Mouse (Mus musculus): ENCODE measurements around the gene Fgd5. TPM values are rescaled to one million over a fixed set of nuclear protein-coding genes. Genes with fewer than 3 reads are reported as not detected.

Gene Fgd5
- polyA plus RNA-seq, 1 experiment = 3.7 TPM

GRCm38 (mm10) chr6:92030646-92031045 is 52.0 kb downstream of the Fgd5 start:
- WGBS = 77% methylated on average over 8 of the region's 8 CpGs
- no peak overlapping the region for H3K27ac ChIP-seq (ENCODE audit: control insufficient read depth, insufficient read depth, low read depth, low read length, poor library complexity)
- no peak overlapping the region for H3K4me3 ChIP-seq (replicated peaks; ENCODE audit: control insufficient read depth, low read depth, low read length)
- H3K4me1 ChIP-seq (ENCODE audit: control insufficient read depth, insufficient read depth, low read length) = no peaks in the 10 kb centered on the region
- TF ChIP-seq POLR2A (IDR thresholded peaks at IDR 0.05; ENCODE audit: borderline replicate concordance, control insufficient read depth, low read depth, low read length) (no peak), CTCF (IDR thresholded peaks at IDR 0.05; ENCODE audit: control insufficient read depth, insufficient read depth, low read length) (no peak)

GRCm38 (mm10) chr6:92034713-92035112 is 56.0 kb downstream of the Fgd5 start:
- Histone ChIP-seq H3K27ac (ENCODE audit: control insufficient read depth, insufficient read depth, low read depth, low read length, poor library complexity) (no peak overlapping the region), H3K4me1 (ENCODE audit: control insufficient read depth, insufficient read depth, low read length) (no peaks in the 10 kb centered on the region)
- WGBS = 73% methylated on average over 6 of the region's 6 CpGs

GRCm38 (mm10) chr6:92036372-92036771 is 57.7 kb downstream of the Fgd5 start:
- 76% methylated on average over 5 of the region's 5 CpGs for WGBS
- no peaks in the 10 kb centered on the region for H3K4me1 ChIP-seq (ENCODE audit: control insufficient read depth, insufficient read depth, low read length)
- no peak overlapping the region for H3K4me3 ChIP-seq (replicated peaks; ENCODE audit: control insufficient read depth, low read depth, low read length)
- TF ChIP-seq POLR2A (IDR thresholded peaks at IDR 0.05; ENCODE audit: borderline replicate concordance, control insufficient read depth, low read depth, low read length) = no peak
- no peak for TF ChIP-seq CTCF (IDR thresholded peaks at IDR 0.05; ENCODE audit: control insufficient read depth, insufficient read depth, low read length)
- H3K27ac ChIP-seq (ENCODE audit: control insufficient read depth, insufficient read depth, low read depth, low read length, poor library complexity) = no peak overlapping the region

More at GRCm38 (mm10) chr6:92034713-92035112, 56.0 kb downstream of the Fgd5 start:
- TF ChIP-seq CTCF (IDR thresholded peaks at IDR 0.05; ENCODE audit: control insufficient read depth, insufficient read depth, low read length) = no peak
- no peak for TF ChIP-seq POLR2A (IDR thresholded peaks at IDR 0.05; ENCODE audit: borderline replicate concordance, control insufficient read depth, low read depth, low read length)
- no peak overlapping the region for H3K4me3 ChIP-seq (replicated peaks; ENCODE audit: control insufficient read depth, low read depth, low read length)

- 67% methylated on average over 3 of the region's 3 CpGs for WGBS
- TF ChIP-seq POLR2A (IDR thresholded peaks at IDR 0.05; ENCODE audit: borderline replicate concordance, control insufficient read depth, low read depth, low read length) = no peak
- TF ChIP-seq CTCF (IDR thresholded peaks at IDR 0.05; ENCODE audit: control insufficient read depth, insufficient read depth, low read length) = no peak
- Histone ChIP-seq H3K27ac (ENCODE audit: control insufficient read depth, insufficient read depth, low read depth, low read length, poor library complexity) (no peak overlapping the region), H3K4me1 (ENCODE audit: control insufficient read depth, insufficient read depth, low read length) (no peaks in the 10 kb centered on the region), H3K4me3 (replicated peaks; ENCODE audit: control insufficient read depth, low read depth, low read length) (no peak overlapping the region)
These were observed 59.5 kb downstream of the Fgd5 start for GRCm38 (mm10) chr6:92038158-92038557.

GRCm38 (mm10) chr6:92041271-92041670 is 62.6 kb downstream of the Fgd5 start:
- H3K4me1 ChIP-seq (ENCODE audit: control insufficient read depth, insufficient read depth, low read length) = no peaks in the 10 kb centered on the region
- WGBS = 72% methylated on average over 5 of the region's 5 CpGs
- no peak for TF ChIP-seq POLR2A (IDR thresholded peaks at IDR 0.05; ENCODE audit: borderline replicate concordance, control insufficient read depth, low read depth, low read length)
- TF ChIP-seq CTCF (IDR thresholded peaks at IDR 0.05; ENCODE audit: control insufficient read depth, insufficient read depth, low read length) = no peak
- no peak overlapping the region for H3K27ac ChIP-seq (ENCODE audit: control insufficient read depth, insufficient read depth, low read depth, low read length, poor library complexity)
- no peak overlapping the region for H3K4me3 ChIP-seq (replicated peaks; ENCODE audit: control insufficient read depth, low read depth, low read length)

GRCm38 (mm10) chr6:92042055-92042454 is 63.4 kb downstream of the Fgd5 start:
- TF ChIP-seq CTCF (IDR thresholded peaks at IDR 0.05; ENCODE audit: control insufficient read depth, insufficient read depth, low read length) (no peak), POLR2A (IDR thresholded peaks at IDR 0.05; ENCODE audit: borderline replicate concordance, control insufficient read depth, low read depth, low read length) (no peak)
- Histone ChIP-seq H3K27ac (ENCODE audit: control insufficient read depth, insufficient read depth, low read depth, low read length, poor library complexity) (no peak overlapping the region), H3K4me1 (ENCODE audit: control insufficient read depth, insufficient read depth, low read length) (no peaks in the 10 kb centered on the region), H3K4me3 (replicated peaks; ENCODE audit: control insufficient read depth, low read depth, low read length) (no peak overlapping the region)
- 61% methylated on average over 4 of the region's 4 CpGs for WGBS

- Histone ChIP-seq H3K27ac (ENCODE audit: control insufficient read depth, insufficient read depth, low read depth, low read length, poor library complexity) (no peak overlapping the region), H3K4me3 (replicated peaks; ENCODE audit: control insufficient read depth, low read depth, low read length) (no peak overlapping the region), H3K4me1 (ENCODE audit: control insufficient read depth, insufficient read depth, low read length) (no peaks in the 10 kb centered on the region)
- WGBS = 65% methylated on average over 1 of the region's 1 CpGs
- TF ChIP-seq CTCF (IDR thresholded peaks at IDR 0.05; ENCODE audit: control insufficient read depth, insufficient read depth, low read length) (no peak), POLR2A (IDR thresholded peaks at IDR 0.05; ENCODE audit: borderline replicate concordance, control insufficient read depth, low read depth, low read length) (no peak)
These were observed 64.2 kb downstream of the Fgd5 start for GRCm38 (mm10) chr6:92042850-92043249.

GRCm38 (mm10) chr6:92057768-92058167 is 79.1 kb downstream of the Fgd5 start:
- TF ChIP-seq CTCF (IDR thresholded peaks at IDR 0.05; ENCODE audit: control insufficient read depth, insufficient read depth, low read length) (peak; percentile 5; the same call in 1 of the 2 replicates), POLR2A (IDR thresholded peaks at IDR 0.05; ENCODE audit: borderline replicate concordance, control insufficient read depth, low read depth, low read length) (no peak)
- WGBS = 45% methylated on average over 2 of the region's 2 CpGs

GRCm38 (mm10) chr6:92061725-92062124 is 83.0 kb downstream of the Fgd5 start:
- Histone ChIP-seq H3K4me1 (ENCODE audit: control insufficient read depth, insufficient read depth, low read length) (no peaks in the 10 kb centered on the region; the same call in 1 of the 2 replicates), H3K4me3 (replicated peaks; ENCODE audit: control insufficient read depth, low read depth, low read length) (no peak overlapping the region), H3K27ac (ENCODE audit: control insufficient read depth, insufficient read depth, low read depth, low read length, poor library complexity) (no peak overlapping the region)
- WGBS = 72% methylated on average over 5 of the region's 5 CpGs
- TF ChIP-seq POLR2A (IDR thresholded peaks at IDR 0.05; ENCODE audit: borderline replicate concordance, control insufficient read depth, low read depth, low read length) (no peak), CTCF (IDR thresholded peaks at IDR 0.05; ENCODE audit: control insufficient read depth, insufficient read depth, low read length) (no peak)

More at GRCm38 (mm10) chr6:92057768-92058167, 79.1 kb downstream of the Fgd5 start:
- Histone ChIP-seq H3K4me3 (replicated peaks; ENCODE audit: control insufficient read depth, low read depth, low read length) (no peak overlapping the region), H3K27ac (ENCODE audit: control insufficient read depth, insufficient read depth, low read depth, low read length, poor library complexity) (no peak overlapping the region), H3K4me1 (ENCODE audit: control insufficient read depth, insufficient read depth, low read length) (no peaks in the 10 kb centered on the region)

All from bone marrow, adult 2 months (tissue).